Mouse (Mus musculus) olfactory bulb, adult 2 months (tissue): ENCODE measurements around the gene Tshz2.

Experiments
- CTCF ChIP-seq: fragments of 200-500 bp; IDR thresholded peaks from 2 replicates; pipeline ENCODE4 v1.5.1; 2012; ENCODE audit warnings: low read depth, mild to moderate bottlenecking, low read length, moderate library complexity; ENCODE audit not compliant: insufficient read depth
- POLR2A ChIP-seq: fragments of 200-500 bp; IDR thresholded peaks from 2 replicates; pipeline ENCODE4 v1.6.1; 2012; ENCODE audit warnings: mild to moderate bottlenecking, low read depth, low read length, moderate library complexity; ENCODE audit not compliant: insufficient read depth

GRCm38 (mm10) chr2:170094871-170095270, 462.1 kb downstream of the Tshz2 start:
- TF ChIP-seq CTCF (no peak), POLR2A (no peak)
